Mouse (Mus musculus): ENCODE data around the gene Arrdc1. TPM values are rescaled to one million over a fixed set of nuclear protein-coding genes. Genes with fewer than 3 reads are reported as not detected.

Arrdc1 gene
- total and polyA plus RNA-seq, 2 experiments, result 2.5 to 12.7 TPM

DNA sequence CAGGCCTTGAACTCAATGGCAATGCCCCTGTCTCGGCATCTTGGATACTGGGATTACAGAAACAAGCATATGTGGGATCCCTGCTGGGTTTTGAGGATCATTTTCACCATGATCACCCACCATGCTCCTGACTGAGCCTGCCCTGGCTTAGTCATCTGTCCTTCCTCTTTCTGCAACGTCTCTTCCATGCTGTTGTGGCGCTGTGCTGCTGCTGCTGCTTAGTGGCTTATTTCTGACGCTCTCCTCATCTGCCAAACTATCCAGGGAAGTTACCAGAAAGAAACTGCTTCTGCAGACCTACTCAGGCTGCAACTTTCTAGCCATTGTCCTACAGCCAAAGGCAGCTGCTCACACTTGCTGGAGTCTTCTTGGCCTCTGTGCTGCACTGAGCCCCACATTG is 35.3 kb upstream of the Arrdc1 start:
- no peak overlapping the region for H3K4me3 ChIP-seq (ENCODE audit: insufficient read depth, low read depth, low read length)
- TF ChIP-seq POLR2A (IDR thresholded peaks at IDR 0.05; ENCODE audit: extremely low read depth, insufficient read depth, low read length), result no peak
- no peak for TF ChIP-seq CTCF (IDR thresholded peaks at IDR 0.05; ENCODE audit: low read depth, low read length)
- peaks cover 2% of the 10 kb centered on the region for H3K4me1 ChIP-seq (ENCODE audit: control insufficient read depth, insufficient read depth, low read length)
- no peak overlapping the region for H3K9ac ChIP-seq (ENCODE audit: low read depth, low read length)
- no peak for DNase-seq (ENCODE audit: extremely low read depth, low read depth, low spot score)
- 82% methylated on average over 4 of the region's 4 CpGs for WGBS
- no peak overlapping the region for H3K27ac ChIP-seq (replicated peaks; ENCODE audit: insufficient read depth, low read depth, low read length)
- H3K36me3 ChIP-seq (ENCODE audit: control insufficient read depth, insufficient read depth, low read length), result peaks cover 5% of the 10 kb centered on the region; the same call in 1 of the 2 replicates
- H3K79me2 ChIP-seq (ENCODE audit: control insufficient read depth, insufficient read depth, low read length), result no peaks in the 10 kb centered on the region
- no peaks in the 10 kb centered on the region for H3K27me3 ChIP-seq (ENCODE audit: control insufficient read depth, insufficient read depth, low read length)

GRCm38 (mm10) chr2:24962304-24963000 is 27.4 kb upstream of the Arrdc1 start, which contains the start of gene Dph7:
TSS of gene Dph7 (plus strand) at chr2:24962400.
- H3K27ac ChIP-seq (replicated peaks; ENCODE audit: insufficient read depth, low read depth, low read length), result no peak within 1 kb of the TSS

DNA sequence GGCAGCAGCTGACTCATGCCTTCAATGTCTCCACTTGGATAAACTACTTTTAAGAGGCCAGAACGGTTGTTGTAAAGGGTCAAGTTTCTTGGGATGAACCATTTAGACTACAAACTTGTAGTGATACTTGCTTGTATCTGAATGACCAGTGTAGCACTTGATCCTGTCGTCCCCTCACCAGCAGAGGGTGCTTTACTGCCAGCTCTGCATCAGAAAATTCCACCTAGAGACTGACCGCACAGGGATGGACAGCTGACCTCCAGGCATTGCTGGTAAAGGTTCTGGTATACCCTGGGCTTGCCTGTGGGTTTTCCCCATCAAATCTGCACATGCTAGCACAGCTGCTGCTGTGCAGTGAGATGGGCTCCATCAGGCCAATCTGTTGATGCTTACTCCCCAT is 25.9 kb upstream of the Arrdc1 start:
- no peak overlapping the region for H3K9ac ChIP-seq (ENCODE audit: low read depth, low read length)
- WGBS, result 33% methylated on average over 3 of the region's 3 CpGs
- H3K4me1 ChIP-seq (ENCODE audit: control insufficient read depth, insufficient read depth, low read length), result peaks cover 3% of the 10 kb centered on the region
- H3K27me3 ChIP-seq (ENCODE audit: control insufficient read depth, insufficient read depth, low read length), result no peaks in the 10 kb centered on the region
- H3K27ac ChIP-seq (replicated peaks; ENCODE audit: insufficient read depth, low read depth, low read length), result no peak overlapping the region
- no peak overlapping the region for H3K4me3 ChIP-seq (ENCODE audit: insufficient read depth, low read depth, low read length)
- TF ChIP-seq CTCF (IDR thresholded peaks at IDR 0.05; ENCODE audit: low read depth, low read length) (peak; percentile 70), POLR2A (IDR thresholded peaks at IDR 0.05; ENCODE audit: extremely low read depth, insufficient read depth, low read length) (no peak)
- DNase-seq (ENCODE audit: extremely low read depth, low read depth, low spot score), result peak; percentile 42
- peaks cover 7% of the 10 kb centered on the region; the same call in 1 of the 2 replicates for H3K36me3 ChIP-seq (ENCODE audit: control insufficient read depth, insufficient read depth, low read length)
- no peaks in the 10 kb centered on the region for H3K79me2 ChIP-seq (ENCODE audit: control insufficient read depth, insufficient read depth, low read length)

More at GRCm38 (mm10) chr2:24962304-24963000, 27.4 kb upstream of the Arrdc1 start, which contains the start of gene Dph7:
- Histone ChIP-seq H3K27me3 (ENCODE audit: control insufficient read depth, insufficient read depth, low read length) (no peaks in the 10 kb centered on the region), H3K36me3 (ENCODE audit: control insufficient read depth, insufficient read depth, low read length) (peaks cover 5% of the 10 kb centered on the region; the same call in 1 of the 2 replicates), H3K4me1 (ENCODE audit: control insufficient read depth, insufficient read depth, low read length) (peaks cover 3% of the 10 kb centered on the region), H3K9ac (ENCODE audit: low read depth, low read length) (peak within 1 kb of the TSS; percentile 49), H3K4me3 (ENCODE audit: insufficient read depth, low read depth, low read length) (peak within 1 kb of the TSS; percentile 64), H3K79me2 (ENCODE audit: control insufficient read depth, insufficient read depth, low read length) (no peaks in the 10 kb centered on the region)
- peak; percentile 71 for DNase-seq (ENCODE audit: extremely low read depth, low read depth, low spot score)
- WGBS, result 2% methylated on average over 28 of the region's 28 CpGs
- TF ChIP-seq POLR2A (IDR thresholded peaks at IDR 0.05; ENCODE audit: extremely low read depth, insufficient read depth, low read length) (0 out of 2 replicates have a peak, but pooled peaks have one; percentile 27), CTCF (IDR thresholded peaks at IDR 0.05; ENCODE audit: low read depth, low read length) (peak; percentile 96)

GRCm38 (mm10) chr2:24952537-24953055 is 17.5 kb upstream of the Arrdc1 start:
- TF ChIP-seq POLR2A (IDR thresholded peaks at IDR 0.05; ENCODE audit: extremely low read depth, insufficient read depth, low read length) (no peak), CTCF (IDR thresholded peaks at IDR 0.05; ENCODE audit: low read depth, low read length) (no peak)
- H3K4me3 ChIP-seq (ENCODE audit: insufficient read depth, low read depth, low read length), result no peak overlapping the region
- H3K4me1 ChIP-seq (ENCODE audit: control insufficient read depth, insufficient read depth, low read length), result peaks cover 2% of the 10 kb centered on the region; the same call in 1 of the 2 replicates

DNA sequence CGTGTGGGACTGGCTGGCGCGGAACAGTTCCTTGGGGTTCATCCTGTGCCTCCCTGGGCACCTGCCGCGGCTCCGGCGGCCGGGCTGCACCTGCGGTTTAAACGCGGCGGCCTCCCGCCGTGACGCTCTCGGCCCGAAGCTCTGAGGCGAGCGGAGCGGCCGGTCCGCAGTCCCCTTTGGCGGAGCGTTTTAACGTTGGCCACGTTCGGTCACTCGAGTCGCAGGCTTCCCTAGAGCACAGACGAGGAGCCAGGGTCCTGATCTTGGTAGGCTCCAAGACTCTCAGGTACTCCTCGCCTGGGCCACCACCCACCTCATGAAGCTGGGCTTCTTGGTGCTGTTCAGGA is 15.1 kb upstream of the Arrdc1 start:
- H3K27ac ChIP-seq (replicated peaks; ENCODE audit: insufficient read depth, low read depth, low read length), result peak overlapping the region; percentile 11; the same call in 1 of the 2 replicates
- WGBS, result under 1% methylated on average over 31 of the region's 31 CpGs
- H3K36me3 ChIP-seq (ENCODE audit: control insufficient read depth, insufficient read depth, low read length), result peaks cover 27% of the 10 kb centered on the region
- no peak for DNase-seq (ENCODE audit: extremely low read depth, low read depth, low spot score)
- H3K4me1 ChIP-seq (ENCODE audit: control insufficient read depth, insufficient read depth, low read length), result peaks cover 2% of the 10 kb centered on the region; the same call in 1 of the 2 replicates
- peak overlapping the region; percentile 85 for H3K9ac ChIP-seq (ENCODE audit: low read depth, low read length)
- TF ChIP-seq CTCF (IDR thresholded peaks at IDR 0.05; ENCODE audit: low read depth, low read length) (no peak), POLR2A (IDR thresholded peaks at IDR 0.05; ENCODE audit: extremely low read depth, insufficient read depth, low read length) (no peak)
- H3K4me3 ChIP-seq (ENCODE audit: insufficient read depth, low read depth, low read length), result peak overlapping the region; percentile 81
- no peaks in the 10 kb centered on the region for H3K79me2 ChIP-seq (ENCODE audit: control insufficient read depth, insufficient read depth, low read length)
- H3K27me3 ChIP-seq (ENCODE audit: control insufficient read depth, insufficient read depth, low read length), result no peaks in the 10 kb centered on the region

More at GRCm38 (mm10) chr2:24952537-24953055, 17.5 kb upstream of the Arrdc1 start:
- Histone ChIP-seq H3K9ac (ENCODE audit: low read depth, low read length) (no peak overlapping the region), H3K36me3 (ENCODE audit: control insufficient read depth, insufficient read depth, low read length) (peaks cover 30% of the 10 kb centered on the region), H3K79me2 (ENCODE audit: control insufficient read depth, insufficient read depth, low read length) (no peaks in the 10 kb centered on the region), H3K27me3 (ENCODE audit: control insufficient read depth, insufficient read depth, low read length) (no peaks in the 10 kb centered on the region), H3K27ac (replicated peaks; ENCODE audit: insufficient read depth, low read depth, low read length) (no peak overlapping the region)
- WGBS, result 80% methylated on average over 4 of the region's 4 CpGs
- no peak for DNase-seq (ENCODE audit: extremely low read depth, low read depth, low spot score)

Data from liver, adult 2 months (tissue).